Mouse (Mus musculus) urinary bladder, postnatal 10 days (tissue): ENCODE measurements around the gene Ciao2b.
"Not testable (repeated sequence)": the region's sequence is repeated elsewhere in the genome, so short reads cannot be mapped to it uniquely, and the experiment has no call there.

Experiments used
- DNase-seq: peaks from one replicate; pipeline ENCODE4 v3.0.0; 2022; ENCODE audit warnings: low spot score

Ciao2b gene

DNA sequence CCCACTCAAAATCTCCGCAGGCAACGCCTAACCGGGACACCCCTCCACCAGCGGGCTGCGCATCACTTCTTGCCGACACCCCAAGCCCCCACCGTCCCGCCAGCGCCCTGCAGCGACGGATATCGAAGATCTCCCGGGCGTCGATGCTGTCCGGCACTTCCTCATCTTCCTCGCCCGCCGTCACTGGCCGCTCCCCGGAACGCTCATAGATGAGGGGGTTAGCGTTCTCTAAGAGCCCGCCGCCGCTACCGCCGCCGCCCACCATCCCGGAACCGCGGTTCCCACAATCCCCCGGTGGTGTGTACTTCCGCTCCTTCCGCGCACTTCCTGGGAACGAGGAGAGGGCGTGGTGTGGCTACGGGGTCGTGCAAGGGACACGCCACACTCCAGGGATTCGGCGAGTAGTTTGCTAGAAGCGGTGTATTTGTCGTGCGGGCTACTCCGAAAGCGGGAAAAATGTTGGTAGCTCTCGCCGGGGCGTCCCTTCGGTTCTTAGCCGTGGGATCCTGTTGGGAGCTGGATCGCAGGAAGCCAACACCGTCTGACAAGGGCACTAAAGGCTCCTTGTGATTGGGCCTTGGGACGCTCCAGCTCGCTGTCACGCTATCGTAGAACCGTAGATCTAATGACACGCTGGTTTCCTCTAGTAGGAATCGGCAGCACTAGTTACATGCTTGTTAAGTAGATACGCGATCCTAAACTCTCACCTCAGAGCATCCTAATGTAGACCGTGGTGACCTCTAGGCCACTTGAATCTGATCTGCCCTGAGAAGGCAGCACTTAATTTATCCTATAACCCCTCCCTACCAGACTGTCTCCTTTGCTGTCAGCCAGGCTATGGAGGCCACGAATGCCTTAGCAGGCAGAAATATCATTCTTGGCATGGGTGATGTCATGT, at the start of gene Ciao2b:
TSS of gene Ciao2b (minus strand) at position 540 of the 898 bp plus-strand sequence.
- DNase-seq = peak; percentile 61

DNA sequence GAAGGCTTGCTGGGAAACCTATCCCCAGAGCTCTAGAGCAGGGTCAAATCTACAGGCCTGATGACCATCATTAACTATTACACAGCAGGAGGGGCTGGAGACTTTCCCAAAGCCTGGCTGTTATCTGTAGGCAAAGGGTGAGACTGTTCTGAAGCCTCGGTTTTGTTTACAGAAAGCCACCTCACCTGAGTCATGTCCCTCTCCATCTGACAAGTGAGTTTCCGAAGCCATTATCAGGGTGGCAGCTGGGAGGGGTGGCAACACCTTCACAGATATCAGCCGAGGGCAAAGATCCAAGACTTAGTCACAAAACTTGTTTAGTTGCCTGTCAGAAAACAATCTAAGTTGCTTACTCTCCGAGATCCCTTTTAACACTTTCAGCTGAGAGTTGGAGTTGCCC, 46.7 kb upstream of the Ciao2b start:
- no peak for DNase-seq

DNA sequence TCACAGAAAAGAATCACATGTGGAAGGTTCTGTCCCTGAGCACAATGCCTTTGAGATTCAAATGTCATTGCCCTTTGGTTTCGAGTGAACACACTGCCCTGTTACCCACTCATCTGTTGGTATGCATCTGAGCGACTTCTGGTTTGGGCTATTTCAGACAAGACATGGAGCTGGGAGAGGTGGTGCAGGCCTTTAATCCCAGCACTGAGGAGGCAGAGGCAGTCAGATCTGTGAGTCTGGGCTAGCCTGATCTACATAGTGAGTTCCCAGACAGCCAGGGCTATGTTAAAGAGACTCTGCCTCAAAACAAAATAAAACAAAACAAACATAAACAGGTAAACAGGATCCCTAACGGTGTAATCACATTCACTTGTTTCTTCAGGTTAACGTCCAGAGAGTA, 13.8 kb upstream of the Ciao2b start:
- DNase-seq = no peak

DNA sequence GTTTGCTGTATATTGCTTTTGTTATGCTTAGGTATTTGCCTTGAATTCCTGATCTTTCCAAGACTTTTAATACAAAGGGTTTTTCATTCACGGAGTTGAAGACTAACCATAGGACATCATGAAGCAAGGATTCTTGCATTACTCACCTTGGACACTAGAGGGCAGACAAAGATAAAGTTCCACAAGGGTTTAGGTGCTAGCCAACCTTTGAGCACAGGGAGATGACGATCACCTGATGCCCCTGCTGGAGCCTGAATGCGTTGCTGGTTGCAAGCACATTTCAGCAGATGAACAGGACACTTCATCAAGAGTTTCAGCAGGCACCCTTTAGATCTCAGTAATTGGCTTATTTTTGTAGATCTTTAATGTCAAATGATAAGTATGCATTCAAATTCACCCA, 13.2 kb upstream of the Ciao2b start:
- DNase-seq = no peak

DNA sequence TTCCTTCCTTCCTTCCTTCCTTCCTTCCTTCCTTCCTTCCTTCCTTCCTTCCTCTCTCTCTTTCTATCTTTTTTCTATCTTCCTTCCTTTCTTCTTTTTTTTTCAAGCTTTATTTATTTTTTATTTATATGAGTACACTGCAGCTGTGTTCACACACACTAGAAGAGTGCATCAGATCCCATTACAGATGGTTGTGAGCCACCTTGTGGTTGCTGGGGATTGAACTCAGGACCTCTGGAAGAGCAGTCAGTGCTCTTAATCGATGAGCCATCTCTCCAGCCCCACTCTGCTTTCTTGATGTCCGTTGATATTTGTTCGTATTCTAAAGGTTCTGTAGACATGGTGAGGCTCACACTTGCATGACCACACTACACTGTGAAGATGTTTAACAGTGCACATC, 2.4 kb upstream of the Ciao2b start:
- not testable (repeated sequence) for DNase-seq

DNA sequence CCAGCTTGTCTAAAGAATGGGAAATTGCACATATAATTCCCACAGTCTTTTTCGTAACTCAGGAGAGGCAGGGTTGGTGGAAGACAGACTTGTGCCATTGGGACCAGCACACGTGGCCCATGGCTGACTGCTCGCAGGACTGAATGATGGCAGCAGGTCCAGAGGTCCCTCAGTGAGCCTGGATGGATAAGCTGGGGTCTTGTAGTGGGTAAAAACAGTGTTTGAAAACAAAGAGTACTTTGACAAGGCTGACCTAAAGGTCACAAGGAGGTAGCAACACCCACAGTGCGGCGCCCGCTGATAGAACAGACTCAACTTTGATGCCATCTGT, 524 bp upstream of the Ciao2b start:
- DNase-seq = no peak

DNA sequence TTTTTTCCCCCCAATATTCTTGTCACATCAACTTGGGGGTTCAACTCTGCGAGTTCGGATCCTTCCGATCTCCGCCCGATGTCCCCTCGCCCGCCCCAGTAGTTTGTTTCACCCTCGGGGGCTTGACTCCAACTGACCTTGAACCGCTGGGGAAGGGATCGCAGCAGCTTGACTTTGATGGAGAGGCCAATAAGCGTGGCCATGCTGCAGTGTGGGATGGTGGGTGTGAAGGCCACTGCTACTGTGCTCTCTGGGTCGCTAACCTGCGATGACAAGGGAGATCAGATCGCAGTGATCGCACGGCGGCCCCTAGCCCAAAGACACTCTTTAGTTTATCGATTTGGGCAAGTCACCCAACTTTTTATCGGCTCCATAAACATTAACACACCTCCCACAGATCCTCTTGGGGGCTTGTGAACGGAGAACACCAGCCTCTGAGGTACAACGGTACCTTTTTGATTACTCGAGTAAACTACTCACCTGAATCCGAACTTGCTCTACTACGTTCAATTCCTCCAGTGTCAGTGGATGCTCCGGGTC, 864 bp downstream of the Ciao2b start:
- DNase-seq = no peak

DNA sequence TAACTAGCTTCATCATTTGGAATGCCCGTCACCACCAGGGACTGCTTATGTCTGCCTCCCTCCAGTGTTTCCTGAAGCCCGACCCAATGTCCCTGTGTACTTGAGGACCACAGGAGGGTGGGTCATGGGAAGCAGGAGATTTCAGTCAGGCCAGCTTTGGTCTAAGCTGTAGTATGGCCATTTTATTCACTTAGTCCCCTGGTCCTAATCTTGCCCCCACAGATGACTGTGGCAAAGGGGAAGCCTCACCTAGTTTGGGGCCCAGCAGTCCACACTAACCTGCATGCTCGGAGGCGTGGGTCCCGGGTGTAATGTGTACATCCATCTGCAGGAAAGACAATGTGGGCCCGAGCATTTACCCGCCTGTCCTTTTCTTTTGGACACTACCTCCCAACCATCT, 1.5 kb downstream of the Ciao2b start:
- no peak for DNase-seq

DNA sequence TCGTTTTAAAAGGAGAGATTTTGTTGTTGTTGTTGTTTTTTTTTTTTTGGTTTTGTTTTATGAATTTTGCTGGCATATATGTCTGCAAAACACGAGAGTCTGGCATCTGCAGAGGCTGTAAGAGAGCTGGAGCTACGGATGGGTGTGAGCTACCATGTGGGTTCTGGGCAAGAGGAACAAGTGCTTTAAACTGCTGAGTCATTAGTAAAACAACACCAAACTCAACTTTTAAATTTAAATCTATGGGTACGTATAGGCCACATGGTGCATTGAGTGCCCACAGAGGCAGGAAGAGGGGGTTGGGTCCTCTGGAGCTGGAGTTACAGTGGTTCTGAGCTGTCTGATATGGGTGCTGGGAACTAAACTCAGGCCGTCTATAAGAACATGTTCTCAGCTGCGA, 3.8 kb downstream of the Ciao2b start:
- no peak for DNase-seq

DNA sequence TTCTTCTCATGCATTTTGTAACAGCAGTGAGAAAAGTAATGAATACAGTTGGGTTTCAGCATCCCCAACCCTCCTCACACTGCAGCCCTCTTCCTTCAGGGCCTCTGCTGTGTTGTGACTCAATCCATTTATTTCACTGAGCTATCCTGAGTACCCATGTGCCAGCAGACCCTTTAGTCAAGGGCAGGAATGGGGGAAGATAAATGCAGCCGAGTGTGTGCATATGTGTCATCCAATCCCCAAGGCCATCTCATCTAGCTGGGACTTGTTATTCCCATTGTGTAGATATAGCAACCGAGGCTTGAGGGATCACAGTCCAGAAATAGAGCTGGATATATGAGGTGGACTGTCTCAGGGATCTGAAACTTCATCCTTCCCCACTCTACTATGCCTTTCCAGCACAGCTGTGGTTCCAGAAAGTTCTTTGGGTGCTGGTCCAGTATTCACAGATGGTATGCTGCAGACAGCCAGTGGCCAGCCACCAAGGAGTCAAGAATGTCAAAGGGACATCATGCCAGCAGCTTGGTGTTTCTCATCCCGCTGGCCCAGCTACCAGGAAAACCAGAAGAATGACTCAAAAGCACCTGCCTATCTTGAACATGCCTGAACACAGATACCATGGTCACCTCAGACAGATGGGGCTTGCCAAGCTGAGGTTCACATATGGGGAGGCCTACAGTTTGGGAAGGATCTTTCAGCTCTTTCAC, 6.6 kb downstream of the Ciao2b start:
- no peak for DNase-seq

DNA sequence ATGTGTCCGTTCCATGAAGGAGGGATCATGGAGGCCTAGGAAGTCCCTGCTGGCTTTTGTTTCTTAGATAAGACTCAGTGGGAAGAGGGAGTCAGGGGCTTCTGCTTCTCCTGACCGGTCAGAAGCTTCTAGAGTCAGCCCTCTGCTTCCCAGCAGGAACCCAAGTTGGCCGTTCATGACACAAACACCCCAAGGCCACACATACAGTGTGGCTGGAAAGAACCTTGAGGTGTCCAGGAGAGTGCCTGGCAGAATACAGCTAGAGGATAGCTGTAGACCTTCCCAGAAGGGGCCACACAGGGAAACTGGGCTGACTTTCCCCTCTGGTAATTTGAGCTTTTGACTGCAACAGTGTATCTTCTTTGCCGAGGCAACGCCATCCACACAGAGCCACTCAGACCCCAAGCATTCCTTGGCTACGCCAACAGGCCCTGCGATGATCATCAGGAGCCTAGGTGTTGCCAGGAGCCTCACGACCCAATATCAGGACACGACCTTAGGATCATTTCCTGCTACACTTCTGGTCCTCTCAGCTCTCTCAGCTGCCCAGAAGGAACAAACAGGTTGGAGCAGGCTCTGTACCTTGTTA, 8.5 kb downstream of the Ciao2b start:
- DNase-seq = no peak

DNA sequence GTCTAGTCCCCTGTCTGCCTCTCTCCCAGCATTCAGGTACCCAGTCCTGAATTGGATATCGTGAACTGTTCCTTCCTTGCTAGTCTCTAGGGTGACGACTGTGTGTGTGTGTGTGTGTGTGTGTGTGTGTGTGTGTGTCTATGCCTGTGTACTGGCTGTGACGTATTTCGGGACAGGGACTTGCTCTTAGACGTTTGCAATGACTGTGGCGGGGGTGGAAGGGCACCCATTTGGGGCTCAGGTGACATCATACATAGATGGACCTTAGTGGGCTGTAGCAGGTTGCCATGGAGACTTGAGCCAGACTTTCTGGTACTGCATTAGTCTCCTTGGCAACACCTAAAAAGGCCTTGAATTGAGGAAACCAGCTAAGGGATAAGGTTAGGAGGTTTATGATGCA, 9.3 kb downstream of the Ciao2b start:
- no peak for DNase-seq

DNA sequence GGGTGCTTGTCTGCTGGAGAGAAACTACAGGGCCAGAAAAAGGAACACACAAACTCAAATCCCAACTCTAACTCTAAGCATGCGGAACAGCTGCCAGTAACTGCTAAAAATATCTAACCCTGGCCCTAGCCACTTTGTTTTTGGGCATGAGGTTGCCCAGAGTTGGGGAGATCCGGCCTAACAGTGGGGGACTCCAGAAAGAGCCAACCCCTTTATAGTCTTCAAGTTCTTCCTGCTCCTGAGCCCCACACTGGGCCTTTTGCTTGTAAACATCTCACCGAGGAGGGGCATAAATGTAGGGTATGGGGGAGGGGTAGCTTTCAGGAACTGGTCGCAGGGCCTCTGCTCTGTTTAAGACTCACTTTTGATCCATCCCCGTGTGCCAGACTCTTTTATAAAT, 9.8 kb downstream of the Ciao2b start:
- DNase-seq = no peak

DNA sequence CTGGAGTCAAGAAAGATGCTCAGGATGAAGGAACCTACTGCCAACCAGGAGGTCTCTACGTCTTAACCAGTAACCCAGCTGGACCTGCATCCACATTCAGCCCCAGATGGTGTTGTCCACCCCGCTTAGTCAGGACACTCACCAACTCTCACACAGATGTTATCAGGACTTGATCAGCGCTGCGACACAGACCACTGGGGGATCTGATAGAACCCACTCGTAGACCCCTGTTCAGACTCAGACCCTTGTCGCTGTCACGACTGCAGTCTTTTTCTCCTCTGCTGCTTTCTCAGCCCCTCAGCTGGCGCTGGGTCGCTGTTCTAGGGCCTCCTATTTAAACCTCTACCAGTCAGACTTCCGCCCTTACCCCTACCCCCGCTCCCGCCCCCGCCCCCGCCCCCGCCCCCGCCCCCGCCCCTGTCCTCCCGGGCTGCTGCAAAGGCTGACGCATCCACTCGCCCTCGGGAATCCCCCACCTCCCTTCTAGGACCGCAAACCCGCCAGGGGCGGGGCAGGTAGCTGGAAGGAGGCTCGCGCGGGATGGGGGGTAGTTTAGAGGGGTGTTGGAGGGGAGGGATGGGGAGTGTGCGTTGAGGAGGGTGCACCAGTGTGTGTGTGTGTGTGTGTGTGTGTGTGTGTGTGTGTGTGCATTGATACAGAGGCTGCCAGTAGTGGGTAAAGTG, 10.6 kb downstream of the Ciao2b start, which contains the start of gene Rrad:
TSS of gene Rrad (minus strand) at position 347 of the 683 bp plus-strand sequence.
- DNase-seq = no peak

DNA sequence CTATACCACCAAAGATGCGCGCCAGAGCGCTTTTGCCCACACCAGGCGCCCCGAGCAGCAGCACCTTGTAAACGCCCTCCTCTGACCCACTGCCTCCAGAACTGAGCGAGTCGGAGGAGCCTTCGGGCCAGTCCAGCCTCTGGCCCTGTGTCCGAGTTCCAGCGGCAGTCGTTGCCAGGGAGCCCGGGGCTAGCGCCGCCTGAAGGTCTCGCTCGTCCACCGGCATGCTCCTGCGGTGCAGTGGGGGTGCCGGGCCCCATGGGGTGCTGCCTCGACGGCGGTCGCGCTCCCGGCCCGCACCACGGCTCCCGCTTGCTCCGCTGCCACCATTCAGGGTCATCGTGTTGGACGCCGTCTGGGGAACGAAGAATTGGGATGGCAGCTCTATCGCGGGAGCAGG, 11.2 kb downstream of the Ciao2b start:
- no peak for DNase-seq

DNA sequence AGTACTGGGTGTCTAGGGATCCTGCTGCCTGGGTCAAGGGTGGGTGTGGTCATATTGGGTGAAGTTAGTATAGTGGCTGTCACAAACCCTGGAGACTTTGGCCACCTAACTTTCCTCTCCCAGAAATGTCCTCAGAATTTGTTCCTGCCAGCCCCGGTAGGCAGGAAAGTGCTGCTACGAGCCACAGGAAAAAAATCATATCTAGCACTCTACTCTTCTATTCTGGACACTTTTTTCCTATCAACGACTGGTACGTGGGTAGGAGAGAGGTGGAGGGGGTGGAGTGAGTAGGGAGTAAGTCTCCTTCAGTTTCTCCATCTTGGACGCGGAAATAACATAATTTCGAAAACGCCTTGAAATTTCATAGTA, 11.7 kb downstream of the Ciao2b start:
- DNase-seq = no peak

DNA sequence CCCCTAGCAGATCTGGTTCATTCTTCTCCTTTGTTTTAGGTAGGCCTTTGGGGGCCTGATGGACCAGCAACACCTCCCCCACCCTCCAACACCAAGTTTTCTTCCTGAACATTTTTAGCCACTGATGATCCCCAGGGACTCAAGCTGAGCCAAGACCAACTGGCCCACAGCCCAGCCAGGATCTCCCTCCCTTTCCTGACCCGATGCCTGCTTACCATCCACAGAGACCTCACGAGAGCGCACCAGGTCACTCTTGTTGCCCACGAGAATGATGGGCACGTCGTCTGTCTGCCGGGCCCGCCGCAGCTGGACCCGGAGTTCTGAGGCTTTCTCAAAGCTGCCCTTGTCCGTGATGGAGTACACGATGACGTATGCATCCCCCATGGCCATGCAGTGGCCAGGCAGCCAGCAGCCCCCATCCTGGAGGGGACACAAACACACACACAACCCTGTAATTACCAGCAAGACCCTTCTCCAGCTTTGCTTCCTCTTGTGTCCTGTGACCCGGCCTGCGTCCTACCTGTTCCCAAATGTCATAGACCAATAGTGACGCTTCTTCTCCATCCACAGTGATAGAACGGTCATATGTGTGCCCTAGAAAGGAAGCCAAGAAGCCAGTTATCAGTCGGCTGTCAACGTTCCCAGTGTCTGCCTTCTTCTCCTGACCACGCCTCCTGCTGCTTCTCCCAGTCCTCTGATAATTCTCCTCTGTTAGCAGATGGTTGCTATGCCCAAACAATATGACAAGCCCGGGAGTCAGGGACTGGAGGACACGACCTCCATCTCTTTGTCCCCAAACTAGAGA, 12.3 kb downstream of the Ciao2b start:
- DNase-seq = no peak

DNA sequence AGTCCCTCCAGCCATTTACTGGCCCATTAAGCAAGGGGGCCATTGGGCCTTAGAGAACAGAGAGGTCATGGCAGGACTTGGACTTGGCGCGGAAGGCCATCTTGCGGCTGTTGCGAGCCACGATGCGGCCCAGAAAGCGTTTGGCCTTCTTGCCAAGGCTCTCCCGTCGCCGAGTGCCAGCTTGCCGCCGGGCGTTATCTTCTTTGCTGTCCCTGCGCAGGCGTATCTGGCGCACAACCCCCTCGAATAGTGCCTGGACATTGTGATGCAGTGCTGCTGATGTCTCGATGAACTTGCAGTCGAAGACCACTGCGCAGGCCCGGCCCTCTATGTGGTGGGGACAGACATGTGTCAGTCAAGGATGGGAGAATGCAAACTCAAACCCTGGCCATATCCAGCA, 13.4 kb downstream of the Ciao2b start:
- no peak for DNase-seq

DNA sequence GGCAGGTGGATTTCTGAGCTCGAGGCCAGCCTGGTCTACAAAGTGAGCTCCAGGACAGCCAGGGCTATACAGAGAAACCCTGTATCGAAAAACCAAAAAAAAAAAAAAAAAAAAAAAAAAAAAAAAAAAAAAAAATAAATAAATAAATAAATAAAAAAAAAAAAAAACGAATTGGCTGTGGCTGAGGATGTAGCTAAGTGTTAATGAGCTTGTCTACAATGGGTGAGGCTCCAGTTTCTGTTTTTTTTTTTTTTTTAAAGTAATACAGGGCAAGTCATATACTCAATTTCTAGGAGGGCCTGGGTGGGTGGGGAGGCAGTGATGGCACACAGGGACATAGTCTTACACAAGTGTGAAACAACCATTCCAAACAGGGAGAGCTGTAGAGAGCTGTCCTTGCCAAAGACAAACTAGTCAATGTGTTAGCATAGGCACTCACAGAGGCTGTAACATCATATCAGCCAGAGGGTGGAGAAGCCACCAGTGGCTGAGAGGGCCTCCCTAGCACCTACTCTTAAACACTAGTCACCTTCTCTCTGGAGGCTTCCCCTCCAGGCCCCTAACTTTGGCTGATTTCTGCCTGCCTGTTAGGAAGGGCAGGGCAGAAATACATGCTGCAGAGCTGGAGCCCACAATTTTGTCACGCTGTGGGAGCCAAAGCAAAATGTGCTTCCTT, 14.6 kb downstream of the Ciao2b start:
- DNase-seq = no peak

DNA sequence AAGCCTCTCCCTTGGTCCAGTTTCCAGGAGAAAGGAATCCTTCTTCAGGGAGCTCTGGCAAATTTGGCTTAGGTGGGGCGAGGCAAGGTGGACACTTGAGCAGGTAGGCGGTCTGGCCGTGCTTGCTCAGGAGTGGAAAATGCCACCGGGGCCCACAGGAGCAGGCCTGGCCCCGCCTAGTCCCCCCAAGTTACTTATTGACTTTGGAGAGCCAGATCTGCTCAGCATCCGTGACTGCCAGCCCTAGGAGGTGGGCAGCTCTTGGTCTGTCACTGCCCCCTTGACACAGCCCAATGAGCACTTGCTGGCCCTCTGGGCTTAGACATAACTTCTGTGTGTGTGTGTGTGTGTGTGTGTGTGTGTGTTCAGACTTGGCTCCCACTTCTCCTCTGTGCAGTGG, 17.6 kb downstream of the Ciao2b start, which contains the start of gene Cdh16:
TSS of gene Cdh16 (minus strand) at position 236 of the 400 bp plus-strand sequence.
- DNase-seq = no peak

DNA sequence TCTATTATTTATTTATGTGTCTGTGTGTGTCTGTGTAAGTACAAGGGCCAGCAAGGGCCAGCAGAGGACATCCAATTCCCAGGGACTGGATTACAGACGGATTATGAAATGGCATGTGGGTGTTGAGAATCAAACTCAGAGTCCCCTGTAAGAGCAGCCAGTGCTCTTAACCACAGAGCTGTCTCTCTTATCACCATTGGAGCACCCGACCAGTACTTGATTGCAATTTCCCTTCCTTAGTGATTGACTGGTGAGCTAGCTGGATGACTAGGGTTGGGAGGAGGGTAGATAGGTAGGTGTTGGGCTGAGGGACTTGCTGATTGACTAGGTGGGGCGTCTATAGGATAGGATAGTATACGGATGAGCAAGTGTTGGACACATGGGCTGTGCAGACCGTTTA, 21.0 kb downstream of the Ciao2b start:
- DNase-seq = no peak
